Mouse (Mus musculus) lung, adult 2 months (tissue): ENCODE measurements at regions not wholly inside any gene's neighbourhood (a gene's known extent, or its start where the extent isn't known, plus 50 kb on each side); places are given as distances from the start of the nearest gene placed in this dataset.

Source experiments
- CTCF ChIP-seq: fragments of 200-500 bp; IDR thresholded peaks from 2 replicates; pipeline ENCODE4 v1.5.1; 2011; ENCODE audit warnings: mild to moderate bottlenecking, low read length, control low read depth; ENCODE audit not compliant: insufficient read depth
- POLR2A ChIP-seq: fragments of 200-500 bp; IDR thresholded peaks from 2 replicates; pipeline ENCODE4 v1.6.1; 2011; ENCODE audit warnings: low read depth, mild to moderate bottlenecking, control low read depth, low read length, borderline replicate concordance; ENCODE audit errors: extremely low read depth

- TF ChIP-seq POLR2A, result no peak
- no peak for TF ChIP-seq CTCF
Measured at GRCm38 (mm10) chr5:111982106-111982505, 248.4 kb downstream of the Gm26897 start.
